Mouse (Mus musculus): ENCODE measurements at regions not wholly inside any gene's neighbourhood (a gene's known extent, or its start where the extent isn't known, plus 50 kb on each side); places are given as distances from the start of the nearest gene placed in this dataset.

DNA sequence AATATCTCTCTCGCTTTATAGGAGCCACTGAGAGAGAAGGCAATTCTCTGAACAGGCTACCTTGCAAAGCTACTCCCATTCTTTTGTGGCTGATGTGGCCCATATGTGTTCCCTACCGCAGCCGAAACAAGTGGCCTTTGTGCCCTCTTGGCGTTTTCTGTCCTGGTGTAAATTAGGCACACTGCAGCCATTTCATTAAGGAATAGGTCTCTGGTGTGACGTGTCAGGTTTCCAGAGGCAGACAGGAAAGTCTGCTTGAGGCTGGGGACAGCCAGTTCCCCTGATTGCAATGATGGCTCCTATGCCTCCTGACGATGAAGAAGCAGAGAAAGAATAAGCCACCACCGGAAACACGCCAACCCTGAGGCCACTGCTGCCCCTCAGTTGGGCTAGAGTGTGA lies 59.3 kb upstream of the Bcor start:
- DNase-seq (ENCODE audit: low spot score) = peak; percentile 40

DNA sequence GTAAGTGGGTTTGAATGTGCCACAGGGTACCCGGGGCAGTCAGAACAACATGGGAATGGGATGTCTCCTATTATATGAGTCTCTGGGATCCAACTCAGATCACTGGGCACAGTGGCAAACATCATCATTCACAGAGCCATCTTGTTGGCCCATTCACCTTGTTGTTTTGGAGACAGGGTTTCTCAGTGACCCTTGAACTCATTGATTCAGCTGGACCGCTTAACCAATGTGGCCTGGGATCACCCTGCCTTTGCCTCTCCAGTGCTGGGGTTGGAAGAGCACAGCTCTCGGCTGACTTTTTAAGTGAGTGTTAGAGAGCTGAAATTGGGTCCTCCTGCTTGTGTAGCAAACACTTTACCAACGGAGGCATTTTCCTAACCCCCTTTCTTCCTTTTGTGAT lies 64.2 kb upstream of the Bcor start:
- DNase-seq (ENCODE audit: low spot score) = no peak

DNA sequence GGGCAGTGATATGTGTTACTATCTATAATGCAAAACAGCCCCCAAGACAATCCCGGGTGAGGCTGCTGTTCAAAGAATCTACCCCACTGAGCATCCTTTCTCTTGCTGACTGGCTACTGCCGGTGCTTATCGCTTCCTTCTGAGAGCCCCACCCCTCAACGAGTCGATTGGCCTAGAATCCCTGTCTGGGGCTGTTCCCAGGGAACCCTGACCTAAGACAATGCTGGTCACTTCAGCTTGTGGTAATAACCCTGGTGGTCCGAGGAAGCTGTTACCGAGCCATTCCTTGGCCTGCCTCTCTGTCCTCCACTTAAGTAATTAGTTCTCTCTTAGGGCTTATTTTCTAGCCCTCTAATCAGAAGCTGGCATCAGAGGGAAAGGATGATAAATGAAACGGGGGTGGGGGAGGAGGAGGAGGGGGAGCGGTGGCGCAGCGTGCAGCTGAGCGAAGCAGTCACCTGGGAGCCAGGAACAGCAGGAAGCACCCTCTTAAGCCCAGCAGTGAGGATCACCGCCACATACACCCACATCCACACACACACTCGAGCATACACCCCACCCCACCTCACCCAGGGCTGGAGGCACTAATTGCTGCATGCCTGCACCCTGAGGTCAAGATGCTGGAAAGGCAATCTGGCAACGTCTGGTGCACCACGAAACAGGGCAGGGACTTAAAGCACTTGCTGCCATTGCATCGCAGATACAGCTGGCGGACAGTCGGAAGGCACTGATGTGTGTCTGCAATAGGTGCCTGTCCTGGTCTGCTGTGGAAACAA lies 65.1 kb upstream of the Bcor start:
- peak; percentile 42 for DNase-seq (ENCODE audit: low spot score)

DNA sequence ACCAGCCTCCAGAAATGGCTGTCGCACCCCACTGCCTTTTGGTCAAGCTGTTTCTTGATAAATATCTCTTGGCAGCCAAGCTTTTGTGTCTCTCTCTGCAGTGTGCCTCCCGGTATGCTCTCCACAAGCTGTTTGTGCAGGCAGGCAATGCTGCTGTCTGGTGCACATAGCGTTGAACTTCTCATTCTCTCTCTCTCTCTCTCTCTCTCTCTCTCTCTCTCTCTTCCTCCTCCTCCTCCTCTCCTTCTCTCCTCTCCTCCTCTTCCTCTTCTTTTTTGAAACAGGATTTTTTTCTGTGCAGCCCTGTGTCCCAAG lies 65.7 kb upstream of the Bcor start:
- DNase-seq (ENCODE audit: low spot score) = no peak

DNA sequence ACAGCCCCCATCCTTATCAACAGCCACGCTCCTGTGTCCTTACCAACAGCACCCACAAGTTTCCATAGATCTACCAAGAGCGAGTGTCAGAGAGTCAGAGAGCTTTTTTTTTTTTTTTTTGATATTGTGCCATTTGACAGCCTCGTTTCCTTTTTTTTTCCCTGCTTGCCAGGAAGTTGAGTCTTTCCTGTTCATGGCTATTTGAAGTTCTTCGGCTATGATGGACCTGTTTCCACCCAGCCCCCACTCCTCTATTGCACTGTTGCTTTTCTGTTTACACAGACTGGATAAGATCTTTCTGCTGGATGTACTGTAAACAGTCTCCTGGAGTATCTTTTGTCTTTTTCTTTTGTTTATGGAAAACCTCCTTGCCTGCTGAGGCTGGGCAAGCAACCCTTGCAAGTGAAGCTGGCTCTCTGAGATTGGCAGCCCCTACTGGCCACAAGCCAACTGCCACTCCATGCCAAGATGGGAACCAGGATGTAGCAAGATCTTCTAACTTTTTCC lies 80.4 kb upstream of the Bcor start:
- DNase-seq (ENCODE audit: low spot score) = no peak

DNA sequence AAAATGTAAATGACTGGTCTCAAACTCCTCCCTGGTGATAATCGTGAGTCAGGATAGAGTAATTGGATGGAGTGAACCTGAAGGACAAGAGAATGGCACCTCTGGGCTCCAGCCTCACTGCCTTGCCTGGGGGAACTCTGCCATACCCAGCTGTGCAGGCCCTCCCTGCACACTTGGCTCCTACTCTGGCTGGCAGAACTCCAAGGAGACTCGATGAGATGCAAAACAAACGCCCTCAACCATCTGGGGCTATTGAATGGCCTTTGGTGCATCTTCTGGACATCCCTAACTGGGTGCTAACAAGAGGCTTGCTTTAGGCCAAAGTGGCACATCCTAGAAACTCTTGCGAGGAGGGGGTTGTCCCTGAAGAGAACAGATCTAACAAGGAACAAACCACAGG lies 81.6 kb upstream of the Bcor start:
- DNase-seq (ENCODE audit: low spot score) = no peak

DNA sequence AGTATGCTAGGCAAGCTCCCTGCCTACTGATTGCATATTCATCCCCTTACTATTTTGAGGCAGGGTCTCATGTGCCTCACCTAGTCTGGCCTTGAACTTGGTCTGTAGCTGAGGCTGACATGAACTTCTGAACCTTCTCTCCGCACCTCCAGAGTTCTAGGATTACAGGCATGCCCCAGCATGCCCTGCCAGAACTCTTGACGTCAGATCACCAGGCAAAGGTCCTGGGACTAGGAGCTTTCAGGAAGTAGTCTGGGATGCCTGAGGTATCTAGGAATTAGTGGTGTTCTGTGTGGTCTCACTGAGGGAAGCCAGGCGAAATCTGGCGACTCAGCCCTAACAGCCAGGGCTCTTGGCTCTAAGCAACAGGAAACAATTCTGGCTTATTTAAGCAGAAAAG lies 88.9 kb upstream of the Bcor start:
- DNase-seq (ENCODE audit: low spot score) = no peak

DNA sequence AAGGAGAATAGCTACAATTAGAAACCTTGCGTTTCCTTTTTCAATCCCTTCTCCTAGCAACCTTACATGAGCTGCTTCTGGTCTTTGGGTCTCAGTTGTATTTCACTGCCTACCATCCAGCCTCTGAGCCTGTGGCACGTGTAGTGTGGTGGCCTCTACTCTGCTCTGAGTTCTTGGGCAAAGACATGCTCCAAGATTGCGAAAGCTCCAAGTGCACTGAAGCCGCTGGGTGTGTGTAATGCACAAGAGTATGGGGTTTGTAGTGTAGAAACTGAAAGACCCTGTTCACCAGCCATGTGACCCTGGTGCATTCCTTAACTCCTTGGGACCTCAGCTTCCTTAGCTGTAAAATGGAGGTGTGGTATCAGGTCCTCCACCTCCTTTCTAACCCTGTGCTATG lies 89.8 kb upstream of the Bcor start:
- no peak for DNase-seq (ENCODE audit: low spot score)

DNA sequence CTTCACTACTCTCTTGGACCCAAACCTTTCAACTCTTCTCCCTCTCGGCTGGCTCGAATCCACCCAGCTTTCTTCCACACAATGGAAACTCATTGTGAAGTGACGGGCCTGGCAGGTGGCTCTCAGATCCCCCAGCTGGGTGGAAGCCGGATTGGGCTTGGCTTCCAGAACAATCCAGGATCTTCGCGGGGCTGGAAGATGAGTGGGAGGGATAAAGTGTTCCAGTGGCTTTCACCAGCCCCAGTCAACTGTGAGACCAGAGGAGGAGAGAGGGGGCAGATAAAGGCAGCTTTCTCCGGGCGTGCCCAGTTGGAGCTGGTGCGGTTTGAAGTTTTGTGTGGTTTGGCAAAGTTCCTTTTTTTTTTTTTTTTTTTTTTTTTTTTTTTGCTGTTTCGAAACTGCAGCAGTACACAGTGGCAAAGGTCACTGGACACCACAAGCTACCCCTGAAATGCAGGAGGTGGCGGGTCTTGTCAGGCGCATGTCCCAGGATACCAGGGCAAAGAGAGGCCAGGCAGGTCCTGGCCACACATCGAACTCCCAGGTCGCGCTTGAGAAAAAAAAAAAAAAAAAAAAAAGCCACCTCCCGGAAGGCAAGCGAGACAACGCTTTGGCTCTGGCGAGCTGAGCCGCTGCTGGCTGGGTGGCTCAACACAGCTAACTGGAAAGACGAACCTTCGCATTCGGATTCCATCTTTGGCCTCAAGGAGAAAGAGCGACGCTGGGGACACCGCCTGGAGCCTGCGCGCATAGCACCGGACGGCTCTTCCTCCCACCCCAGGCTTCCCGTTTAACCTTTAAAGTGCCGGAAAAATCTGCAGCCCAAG lies 91.9 kb upstream of the Bcor start:
- DNase-seq (ENCODE audit: low spot score) = peak; percentile 85

DNA sequence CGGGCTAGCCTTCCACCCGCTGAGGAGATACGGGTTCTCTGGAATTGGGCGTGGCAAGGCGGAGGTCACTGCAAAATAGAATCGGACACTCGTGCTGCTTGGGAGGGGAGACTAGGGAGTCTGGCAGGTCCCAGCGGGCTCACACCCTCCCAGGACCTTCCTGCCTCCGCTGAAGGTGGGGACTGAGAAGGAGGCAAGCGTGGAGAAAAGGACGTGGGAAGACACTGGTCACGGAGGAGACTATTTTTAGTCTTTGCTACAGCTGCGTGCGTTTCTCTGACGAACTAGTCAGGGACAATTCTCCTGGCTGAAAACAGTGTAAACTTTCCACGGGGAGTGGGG lies 92.5 kb upstream of the Bcor start:
- DNase-seq (ENCODE audit: low spot score) = no peak

DNA sequence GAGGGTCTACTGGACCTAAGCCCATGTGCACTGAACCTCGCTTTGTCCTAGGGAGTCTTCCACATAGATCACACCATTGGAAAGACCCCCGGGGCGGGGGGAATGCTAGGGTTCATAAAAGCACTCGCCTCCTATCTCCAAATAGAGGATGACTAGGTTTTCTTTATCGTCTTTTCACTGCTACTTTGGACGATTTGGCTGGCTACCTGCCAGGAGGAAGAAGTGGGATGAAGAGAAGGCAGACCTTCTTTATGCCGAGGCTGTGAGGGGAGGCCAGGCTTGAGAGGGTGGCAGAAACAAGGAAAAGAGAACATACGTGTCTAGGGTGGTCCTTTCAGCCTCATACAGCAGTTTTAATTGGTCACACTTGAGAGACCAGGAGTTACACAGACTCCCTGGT lies 96.6 kb upstream of the Bcor start:
- no peak for DNase-seq (ENCODE audit: low spot score)

DNA sequence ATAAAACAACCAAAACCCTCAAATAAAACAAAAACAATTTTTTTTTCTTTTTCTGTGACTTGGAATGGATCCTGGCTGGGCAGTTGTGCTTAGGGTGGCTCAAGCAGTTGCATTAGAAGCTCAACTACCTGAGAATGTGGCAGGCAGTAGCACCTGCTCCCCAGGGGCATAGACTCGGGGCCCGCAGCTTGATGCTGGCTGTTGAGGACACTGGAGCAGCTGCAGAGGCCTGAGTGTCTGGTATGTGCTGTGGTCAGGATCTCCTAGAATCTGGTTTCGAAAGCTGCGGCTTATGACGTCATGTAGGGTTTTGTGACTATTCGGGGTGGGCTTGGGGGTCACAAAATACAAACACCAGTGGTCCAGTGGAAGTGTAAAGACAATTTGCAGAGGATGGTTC lies 103.7 kb upstream of the Bcor start:
- no peak for DNase-seq (ENCODE audit: low spot score)

DNA sequence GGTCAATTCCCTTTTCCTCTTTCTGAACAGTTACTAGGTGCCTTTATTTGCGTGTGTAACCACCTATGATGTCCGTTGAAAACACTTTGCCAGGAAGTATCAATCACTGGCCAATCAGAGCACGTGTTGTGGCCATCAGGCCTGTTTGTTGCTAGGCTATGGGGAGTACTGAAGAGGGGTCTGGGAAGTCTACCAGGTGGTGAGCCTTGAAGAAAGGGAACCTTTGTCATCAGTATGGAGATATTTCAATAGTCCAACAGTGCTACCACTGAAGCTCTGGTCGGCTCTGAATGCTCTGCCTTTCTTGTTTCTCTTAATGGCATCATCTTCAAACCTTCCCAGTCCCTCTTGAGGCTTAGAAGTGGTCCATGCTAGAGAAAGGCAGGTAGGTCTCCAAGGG lies 124.6 kb upstream of the Bcor start:
- DNase-seq (ENCODE audit: low spot score) = no peak

DNA sequence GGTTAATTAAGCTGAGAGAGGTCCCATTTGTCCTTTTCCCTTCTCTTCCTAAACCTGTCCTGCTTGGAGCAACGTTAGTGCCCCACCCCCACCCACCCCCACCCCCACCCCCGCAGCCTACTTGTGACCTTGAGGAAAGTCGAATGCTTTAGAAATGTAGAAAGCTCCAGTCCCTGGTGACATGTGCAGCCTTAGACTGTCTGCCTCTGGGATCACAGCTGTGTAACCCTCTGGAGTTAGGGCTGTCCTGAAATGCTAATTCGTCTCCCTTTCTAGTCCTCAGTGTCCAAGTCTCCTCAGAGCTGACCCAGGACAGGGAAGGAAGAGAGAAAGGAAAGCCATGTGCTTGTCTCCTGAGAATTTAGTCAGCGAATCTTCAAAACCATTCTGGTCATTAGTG lies 125.0 kb upstream of the Bcor start:
- no peak for DNase-seq (ENCODE audit: low spot score)

DNA sequence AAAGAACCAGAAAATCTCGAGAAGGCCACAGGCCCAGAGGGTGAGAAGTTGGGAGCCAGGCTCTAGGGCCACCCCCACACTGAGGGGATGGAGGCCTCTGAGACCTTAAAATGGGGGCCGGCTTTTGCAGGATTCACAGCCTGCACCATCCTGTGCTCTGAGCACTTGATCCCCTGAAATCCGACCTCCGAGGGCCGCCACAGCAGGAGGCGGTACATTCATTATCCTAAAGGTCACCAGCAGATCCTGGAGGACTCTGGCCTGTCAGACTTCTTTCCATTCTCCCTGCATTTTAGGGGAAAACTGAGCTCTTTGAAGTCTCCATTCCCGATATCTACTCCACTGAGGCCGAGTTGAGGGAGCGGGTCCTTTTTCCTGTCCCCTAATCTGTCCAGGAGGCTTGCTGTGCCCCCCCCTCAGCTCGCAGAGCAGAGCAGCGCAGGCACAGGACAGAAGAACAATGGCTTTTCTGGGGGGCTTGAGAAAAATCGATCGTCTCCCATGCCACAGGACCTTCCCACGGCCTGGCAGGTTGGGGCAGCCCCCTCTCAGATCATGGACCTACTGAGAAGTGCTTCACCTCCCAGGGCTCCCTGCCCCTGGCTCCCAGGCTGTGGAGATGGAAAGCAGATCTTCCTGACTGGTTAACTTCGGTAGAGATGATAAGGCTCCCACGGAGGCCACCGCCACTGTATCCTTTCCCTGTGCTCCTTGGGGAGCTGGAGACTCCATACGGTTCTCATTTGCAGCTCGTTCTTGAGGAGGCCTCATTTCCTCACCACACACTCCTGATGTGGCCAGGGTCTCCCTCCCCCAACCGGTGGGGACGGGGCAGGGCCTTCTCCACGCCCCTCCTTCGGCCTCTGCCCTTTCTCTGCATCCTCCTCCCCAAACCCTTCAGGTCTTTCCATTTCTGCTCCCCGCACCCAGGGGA lies 126.1 kb upstream of the Bcor start:
- peak; percentile 54 for DNase-seq (ENCODE audit: low spot score)

DNA sequence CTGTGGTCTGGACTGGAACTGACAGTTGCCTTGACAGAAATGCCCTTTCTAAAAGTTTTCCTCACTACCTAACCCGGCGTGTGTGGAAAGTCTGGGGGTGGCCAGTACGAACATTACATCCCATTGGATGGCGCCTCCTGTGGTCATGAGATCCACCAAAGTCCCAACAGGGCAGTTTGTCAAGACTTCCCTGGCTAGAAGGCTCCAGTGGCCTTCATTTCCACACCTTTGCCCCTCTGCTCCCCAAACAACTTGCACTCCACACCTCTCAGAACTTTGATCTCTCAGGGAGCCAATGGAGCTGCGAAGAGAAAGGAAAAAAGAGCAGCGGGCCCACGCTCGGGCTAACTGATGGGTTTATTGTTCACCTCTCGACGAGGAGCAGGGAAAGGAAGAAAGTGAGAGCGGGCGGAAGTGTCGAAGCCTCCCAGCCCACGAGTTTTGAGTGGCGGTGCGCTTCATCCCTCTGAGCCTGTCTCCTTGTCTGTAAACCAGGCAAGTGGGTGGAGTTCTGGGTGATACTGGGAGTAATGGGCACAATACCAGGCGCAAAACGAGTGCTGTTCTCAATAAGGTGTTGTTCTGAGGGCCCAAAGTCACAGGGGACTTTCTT lies 126.9 kb upstream of the Bcor start:
- DNase-seq (ENCODE audit: low spot score) = peak; percentile 45

DNA sequence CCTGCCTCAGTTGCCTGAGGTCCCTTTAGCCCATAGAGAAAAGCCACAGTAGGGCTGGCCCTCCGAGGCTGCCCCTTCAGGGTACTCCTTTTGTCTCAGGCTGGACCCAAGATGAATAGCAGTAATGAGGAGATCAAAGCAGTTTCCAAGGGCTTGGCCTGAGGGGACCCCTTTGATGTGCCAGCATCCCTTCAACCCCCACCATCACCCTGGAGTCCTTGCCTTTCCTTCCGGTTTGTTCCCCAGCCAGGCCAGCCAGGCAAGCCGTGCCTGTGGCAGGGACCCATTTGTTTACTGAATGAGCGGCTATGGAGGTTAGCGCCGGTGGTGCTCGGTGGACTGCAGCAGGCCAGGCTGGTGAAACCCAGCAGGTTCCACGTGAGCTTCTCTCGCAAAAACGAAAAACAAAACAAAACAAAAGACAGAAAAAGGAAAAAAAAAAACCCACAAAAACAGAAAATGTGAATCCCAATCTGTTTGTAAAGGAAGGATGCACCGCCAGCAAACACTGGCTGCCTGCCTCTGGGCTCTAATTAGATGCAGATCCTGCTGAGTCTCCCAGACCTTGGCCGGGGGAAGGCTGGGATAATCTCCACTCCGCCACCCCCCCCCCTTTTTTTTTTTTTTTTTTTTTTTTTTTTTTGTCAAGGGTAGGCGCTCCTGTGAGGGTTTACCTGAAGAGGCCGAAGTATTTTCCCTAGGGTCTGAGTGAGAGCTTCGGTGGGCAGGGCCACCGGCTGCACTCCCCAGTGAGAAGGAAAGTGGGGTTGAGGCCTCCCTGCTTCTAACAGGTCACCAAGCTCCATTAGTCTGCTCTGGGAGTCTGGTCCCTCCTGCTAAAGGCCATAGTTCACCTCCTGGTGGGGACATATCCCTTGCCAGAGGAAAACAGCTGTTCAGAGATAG lies 127.8 kb upstream of the Bcor start:
- DNase-seq (ENCODE audit: low spot score) = peak; percentile 51

DNA sequence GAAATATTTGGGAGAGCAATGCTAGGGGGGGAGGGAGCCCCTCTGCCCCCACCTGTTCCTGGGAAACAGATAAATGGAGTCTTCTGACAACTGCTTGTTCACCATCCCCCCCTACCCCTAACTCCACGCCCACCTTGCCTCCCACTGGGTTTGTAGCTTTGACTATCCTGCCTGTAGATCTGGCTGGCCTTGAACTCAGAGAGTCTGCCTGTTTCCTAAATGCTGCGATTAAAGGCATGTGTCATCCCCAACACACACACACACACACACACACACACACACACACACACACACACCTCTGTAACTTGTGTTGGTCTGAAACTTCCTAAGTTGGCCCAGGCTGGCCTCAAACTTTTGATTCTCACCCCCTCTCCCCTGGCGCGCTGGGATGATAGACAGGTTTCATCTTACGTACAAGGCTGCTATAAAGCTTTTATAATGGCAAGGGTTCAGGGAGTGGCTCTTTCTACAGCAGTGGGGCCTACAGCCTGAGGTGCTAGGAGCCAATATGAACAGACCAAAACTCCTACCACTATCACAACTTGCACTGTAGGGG lies 128.5 kb upstream of the Bcor start:
- DNase-seq (ENCODE audit: low spot score) = no peak

DNA sequence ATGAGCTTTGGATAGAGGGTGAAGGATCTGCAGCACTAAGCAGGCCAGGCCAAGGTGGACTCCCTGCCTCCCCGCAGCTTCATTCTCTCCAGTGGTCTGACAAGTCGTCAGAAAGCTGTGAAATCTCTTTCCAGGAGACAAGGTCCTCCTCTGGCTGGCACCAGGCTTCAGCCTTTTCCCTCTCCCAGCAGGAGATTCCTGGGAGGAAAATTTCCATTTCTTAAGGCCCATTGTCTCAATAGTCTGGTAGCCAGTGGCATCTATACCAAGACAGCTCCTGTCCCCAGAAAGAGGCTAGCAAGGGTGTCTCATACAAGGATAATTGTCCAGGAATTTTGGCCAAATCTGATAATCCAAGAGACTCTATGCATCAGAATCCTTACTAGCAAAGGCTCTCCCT lies 133.0 kb upstream of the Bcor start:
- no peak for DNase-seq (ENCODE audit: low spot score)

DNA sequence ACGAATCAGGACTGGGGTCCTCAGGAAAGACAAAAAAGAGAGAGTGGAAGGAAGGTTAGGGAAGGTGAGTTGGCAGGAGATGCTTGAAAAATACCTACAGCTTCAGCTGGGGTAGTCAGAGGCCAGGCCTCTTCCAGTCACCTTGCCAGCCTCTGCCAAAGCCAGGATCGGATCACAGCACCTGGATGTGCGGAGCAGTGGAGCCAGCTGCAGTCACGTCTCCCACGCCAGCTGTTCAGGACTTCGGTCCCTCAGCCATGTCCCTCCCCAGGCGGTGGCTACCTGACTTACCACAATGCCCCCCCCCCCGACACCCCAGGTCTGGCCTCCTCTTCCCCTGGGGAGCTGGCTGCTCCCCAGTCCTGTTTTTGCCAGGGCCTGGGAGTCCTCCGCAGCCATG lies 134.3 kb upstream of the Bcor start:
- DNase-seq (ENCODE audit: low spot score) = no peak

DNA sequence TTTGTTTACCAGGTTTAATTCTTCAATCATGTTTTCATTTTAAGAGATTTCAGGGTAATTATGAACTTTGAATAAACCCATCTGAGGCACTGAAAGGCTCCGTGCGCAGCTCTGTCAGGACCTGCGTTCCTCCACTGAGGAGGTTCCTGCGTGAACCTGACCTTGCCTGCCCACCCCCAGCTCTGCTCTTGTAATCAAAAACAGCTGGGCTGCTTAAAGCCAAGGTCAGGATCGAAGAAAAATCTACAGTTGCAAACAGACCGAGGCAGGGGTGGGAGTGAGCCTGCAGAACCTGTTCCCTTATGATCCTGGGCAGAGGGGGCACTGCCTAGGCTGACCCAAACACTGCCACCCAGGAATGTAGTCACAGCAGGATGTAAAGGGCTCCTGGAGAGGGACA lies 134.8 kb upstream of the Bcor start:
- DNase-seq (ENCODE audit: low spot score) = peak; percentile 40

Measured in embryo, embryonic 10.5 days (tissue).